Mouse (Mus musculus): ENCODE data around the gene Shank2. TPM values are rescaled to one million over a fixed set of nuclear protein-coding genes. Genes with fewer than 3 reads are reported as not detected.

Gene Shank2
- polyA plus RNA-seq, 1 experiment from 2014 or later, result 9.7 TPM

GRCm38 (mm10) chr7:144268778-144269177, 267.1 kb downstream of the Shank2 start:
- no peaks in the 10 kb centered on the region for H3K27me3 ChIP-seq (replicated peaks; ENCODE audit: control insufficient read depth, insufficient read depth, low read length)
- no peaks in the 10 kb centered on the region for H3K36me3 ChIP-seq (ENCODE audit: control insufficient read depth, insufficient read depth)
- no peak overlapping the region for H3K4me2 ChIP-seq (ENCODE audit: low read length)
- H3K9me3 ChIP-seq (ENCODE audit: control insufficient read depth, low read length), result no peaks in the 10 kb centered on the region
- no peak for ATAC-seq
- H3K9ac ChIP-seq (replicated peaks; ENCODE audit: low read depth, low read length), result no peak overlapping the region
- 78% methylated on average over 4 of the region's 4 CpGs for WGBS
- no peak overlapping the region for H3K27ac ChIP-seq (ENCODE audit: low read length)
- no peak overlapping the region for H3K4me3 ChIP-seq (replicated peaks; ENCODE audit: low read length)
- no peaks in the 10 kb centered on the region for H3K4me1 ChIP-seq (replicated peaks; ENCODE audit: control insufficient read depth, insufficient read depth, low read length)

- Histone ChIP-seq H3K4me3 (replicated peaks; ENCODE audit: low read length) (no peak overlapping the region), H3K9me3 (ENCODE audit: control insufficient read depth, low read length) (no peaks in the 10 kb centered on the region), H3K4me2 (ENCODE audit: low read length) (no peak overlapping the region), H3K9ac (replicated peaks; ENCODE audit: low read depth, low read length) (no peak overlapping the region), H3K4me1 (replicated peaks; ENCODE audit: control insufficient read depth, insufficient read depth, low read length) (no peaks in the 10 kb centered on the region), H3K27me3 (replicated peaks; ENCODE audit: control insufficient read depth, insufficient read depth, low read length) (no peaks in the 10 kb centered on the region), H3K36me3 (ENCODE audit: control insufficient read depth, insufficient read depth) (no peaks in the 10 kb centered on the region), H3K27ac (ENCODE audit: low read length) (no peak overlapping the region)
- 96% methylated on average over 2 of the region's 2 CpGs for WGBS
- no peak for ATAC-seq
These were observed 269.3 kb downstream of the Shank2 start for GRCm38 (mm10) chr7:144271074-144271473.

- Histone ChIP-seq H3K9me3 (ENCODE audit: control insufficient read depth, low read length) (no peaks in the 10 kb centered on the region), H3K4me3 (replicated peaks; ENCODE audit: low read length) (no peak overlapping the region), H3K4me2 (ENCODE audit: low read length) (no peak overlapping the region), H3K27ac (ENCODE audit: low read length) (no peak overlapping the region), H3K36me3 (ENCODE audit: control insufficient read depth, insufficient read depth) (no peaks in the 10 kb centered on the region), H3K9ac (replicated peaks; ENCODE audit: low read depth, low read length) (no peak overlapping the region), H3K4me1 (replicated peaks; ENCODE audit: control insufficient read depth, insufficient read depth, low read length) (peaks cover 9% of the 10 kb centered on the region), H3K27me3 (replicated peaks; ENCODE audit: control insufficient read depth, insufficient read depth, low read length) (no peaks in the 10 kb centered on the region)
- WGBS, result 58% methylated on average over 4 of the region's 4 CpGs
- no peak for ATAC-seq
These were observed 277.0 kb downstream of the Shank2 start for GRCm38 (mm10) chr7:144278703-144279102.

- Histone ChIP-seq H3K4me1 (replicated peaks; ENCODE audit: control insufficient read depth, insufficient read depth, low read length) (peaks cover 44% of the 10 kb centered on the region), H3K9ac (replicated peaks; ENCODE audit: low read depth, low read length) (peak overlapping the region; percentile 91), H3K4me2 (ENCODE audit: low read length) (peak overlapping the region; percentile 79), H3K9me3 (ENCODE audit: control insufficient read depth, low read length) (no peaks in the 10 kb centered on the region), H3K27ac (ENCODE audit: low read length) (peak overlapping the region; percentile 85), H3K36me3 (ENCODE audit: control insufficient read depth, insufficient read depth) (no peaks in the 10 kb centered on the region), H3K27me3 (replicated peaks; ENCODE audit: control insufficient read depth, insufficient read depth, low read length) (no peaks in the 10 kb centered on the region), H3K4me3 (replicated peaks; ENCODE audit: low read length) (peak overlapping the region; percentile 67)
- peak; percentile 34 for ATAC-seq
- 6% methylated on average over 6 of the region's 6 CpGs for WGBS
These were observed 282.0 kb downstream of the Shank2 start for GRCm38 (mm10) chr7:144283701-144284100.

- Histone ChIP-seq H3K9ac (replicated peaks; ENCODE audit: low read depth, low read length) (peak overlapping the region; percentile 91), H3K27ac (ENCODE audit: low read length) (peak overlapping the region; percentile 85), H3K9me3 (ENCODE audit: control insufficient read depth, low read length) (no peaks in the 10 kb centered on the region), H3K4me3 (replicated peaks; ENCODE audit: low read length) (peak overlapping the region; percentile 67), H3K4me1 (replicated peaks; ENCODE audit: control insufficient read depth, insufficient read depth, low read length) (peaks cover 42% of the 10 kb centered on the region), H3K36me3 (ENCODE audit: control insufficient read depth, insufficient read depth) (no peaks in the 10 kb centered on the region), H3K4me2 (ENCODE audit: low read length) (peak overlapping the region; percentile 79), H3K27me3 (replicated peaks; ENCODE audit: control insufficient read depth, insufficient read depth, low read length) (no peaks in the 10 kb centered on the region)
- WGBS, result under 1% methylated on average over 43 of the region's 45 CpGs
- peak; percentile 91 for ATAC-seq
These were observed 282.7 kb downstream of the Shank2 start for GRCm38 (mm10) chr7:144284241-144285065.

- Histone ChIP-seq H3K4me2 (ENCODE audit: low read length) (peak overlapping the region; percentile 79), H3K27me3 (replicated peaks; ENCODE audit: control insufficient read depth, insufficient read depth, low read length) (no peaks in the 10 kb centered on the region), H3K4me3 (replicated peaks; ENCODE audit: low read length) (peak overlapping the region; percentile 67), H3K36me3 (ENCODE audit: control insufficient read depth, insufficient read depth) (no peaks in the 10 kb centered on the region), H3K27ac (ENCODE audit: low read length) (peak overlapping the region; percentile 85), H3K9me3 (ENCODE audit: control insufficient read depth, low read length) (no peaks in the 10 kb centered on the region), H3K9ac (replicated peaks; ENCODE audit: low read depth, low read length) (peak overlapping the region; percentile 91), H3K4me1 (replicated peaks; ENCODE audit: control insufficient read depth, insufficient read depth, low read length) (peaks cover 42% of the 10 kb centered on the region)
- peak; percentile 21 for ATAC-seq
- 12% methylated on average over 5 of the region's 5 CpGs for WGBS
These were observed 283.4 kb downstream of the Shank2 start for GRCm38 (mm10) chr7:144285066-144285633.

- H3K4me1 ChIP-seq (replicated peaks; ENCODE audit: control insufficient read depth, insufficient read depth, low read length), result peaks cover 45% of the 10 kb centered on the region
- H3K27me3 ChIP-seq (replicated peaks; ENCODE audit: control insufficient read depth, insufficient read depth, low read length), result no peaks in the 10 kb centered on the region
- peak overlapping the region; percentile 79 for H3K4me2 ChIP-seq (ENCODE audit: low read length)
- H3K9me3 ChIP-seq (ENCODE audit: control insufficient read depth, low read length), result no peaks in the 10 kb centered on the region
- ATAC-seq, result no peak
- 0 out of 2 replicates have a peak overlapping the region, but pooled peaks have one; percentile 15 for H3K9ac ChIP-seq (replicated peaks; ENCODE audit: low read depth, low read length)
- no peaks in the 10 kb centered on the region for H3K36me3 ChIP-seq (ENCODE audit: control insufficient read depth, insufficient read depth)
- 63% methylated on average over 4 of the region's 4 CpGs for WGBS
- no peak overlapping the region for H3K27ac ChIP-seq (ENCODE audit: low read length)
- peak overlapping the region; percentile 67 for H3K4me3 ChIP-seq (replicated peaks; ENCODE audit: low read length)
These were observed 284.2 kb downstream of the Shank2 start for GRCm38 (mm10) chr7:144285912-144286311.

GRCm38 (mm10) chr7:144287991-144288390, 286.3 kb downstream of the Shank2 start:
- peaks cover 56% of the 10 kb centered on the region for H3K4me1 ChIP-seq (replicated peaks; ENCODE audit: control insufficient read depth, insufficient read depth, low read length)

GRCm38 (mm10) chr7:144291478-144291877, 289.8 kb downstream of the Shank2 start:
- H3K27ac ChIP-seq (ENCODE audit: low read length), result no peak overlapping the region
- peaks cover 34% of the 10 kb centered on the region for H3K4me1 ChIP-seq (replicated peaks; ENCODE audit: control insufficient read depth, insufficient read depth, low read length)

More at GRCm38 (mm10) chr7:144287991-144288390, 286.3 kb downstream of the Shank2 start:
- Histone ChIP-seq H3K9ac (replicated peaks; ENCODE audit: low read depth, low read length) (no peak overlapping the region), H3K27me3 (replicated peaks; ENCODE audit: control insufficient read depth, insufficient read depth, low read length) (no peaks in the 10 kb centered on the region), H3K36me3 (ENCODE audit: control insufficient read depth, insufficient read depth) (no peaks in the 10 kb centered on the region), H3K4me3 (replicated peaks; ENCODE audit: low read length) (no peak overlapping the region), H3K27ac (ENCODE audit: low read length) (no peak overlapping the region), H3K4me2 (ENCODE audit: low read length) (no peak overlapping the region), H3K9me3 (ENCODE audit: control insufficient read depth, low read length) (no peaks in the 10 kb centered on the region)
- no peak for ATAC-seq
- WGBS, result 78% methylated on average over 6 of the region's 6 CpGs

More at GRCm38 (mm10) chr7:144291478-144291877, 289.8 kb downstream of the Shank2 start:
- Histone ChIP-seq H3K9ac (replicated peaks; ENCODE audit: low read depth, low read length) (no peak overlapping the region), H3K4me3 (replicated peaks; ENCODE audit: low read length) (no peak overlapping the region), H3K27me3 (replicated peaks; ENCODE audit: control insufficient read depth, insufficient read depth, low read length) (no peaks in the 10 kb centered on the region), H3K9me3 (ENCODE audit: control insufficient read depth, low read length) (no peaks in the 10 kb centered on the region), H3K4me2 (ENCODE audit: low read length) (no peak overlapping the region), H3K36me3 (ENCODE audit: control insufficient read depth, insufficient read depth) (no peaks in the 10 kb centered on the region)
- no peak for ATAC-seq
- WGBS, result 22% methylated on average over 7 of the region's 7 CpGs
